Mouse (Mus musculus): ENCODE measurements around the gene Chordc1. TPM values are rescaled to one million over a fixed set of nuclear protein-coding genes. Genes with fewer than 3 reads are reported as not detected.

Chordc1 gene
- polyA plus RNA-seq, 1 experiment from 2014 or later: 141 TPM

- Histone ChIP-seq H3K9me3 (ENCODE audit: control insufficient read depth, low read length) (no peaks in the 10 kb centered on the region), H3K36me3 (ENCODE audit: control insufficient read depth, insufficient read depth, low read length) (no peaks in the 10 kb centered on the region; the same call in 1 of the 2 replicates), H3K27me3 (ENCODE audit: control insufficient read depth, insufficient read depth, low read length) (no peaks in the 10 kb centered on the region), H3K27ac (replicated peaks; ENCODE audit: low read depth, low read length) (no peak overlapping the region), H3K9ac (ENCODE audit: low read length) (no peak overlapping the region), H3K4me2 (ENCODE audit: low read depth, severe bottlenecking) (no peak overlapping the region), H3K4me3 (ENCODE audit: low read depth, low read length) (no peak overlapping the region), H3K4me1 (ENCODE audit: control insufficient read depth, insufficient read depth, low read length) (no peaks in the 10 kb centered on the region)
- DNase-seq (ENCODE audit: low spot score) (no peak), ATAC-seq (ENCODE audit: insufficient number of reproducible peaks, low FRiP score, low TSS enrichment, low read depth) (no peak)
- WGBS: 92% methylated on average over 3 of the region's 3 CpGs
These were observed 28.1 kb downstream of the Chordc1 start for GRCm38 (mm10) chr9:18319990-18320389.

Other genes starting within 250 kb of the Chordc1 start
- gene Naalad2, start 110.9 kb downstream of the Chordc1 start, polyA plus RNA-seq (2014; fragmentation: Nextera tagmentation; extraction: Ambion mirVana): 0.60 and 0.71 TPM in 2 replicates
- gene Ubtfl1, start 112.3 kb downstream of the Chordc1 start, polyA plus RNA-seq (2014; fragmentation: Nextera tagmentation; extraction: Ambion mirVana): not detected in 2 replicates
- gene Mbd3l2, start 138.5 kb downstream of the Chordc1 start, polyA plus RNA-seq (2014; fragmentation: Nextera tagmentation; extraction: Ambion mirVana): 0.09 and 0.12 TPM in 2 replicates
- 11.7 and 14.4 TPM in 2 replicates for gene Zfp558, start 186.1 kb downstream of the Chordc1 start, polyA plus RNA-seq (2014; fragmentation: Nextera tagmentation; extraction: Ambion mirVana)
- gene Mbd3l1, start 186.2 kb downstream of the Chordc1 start, polyA plus RNA-seq (2014; fragmentation: Nextera tagmentation; extraction: Ambion mirVana): not detected in 2 replicates